Mouse (Mus musculus): ENCODE measurements around the gene Ttc6.

Gene Ttc6

DNA sequence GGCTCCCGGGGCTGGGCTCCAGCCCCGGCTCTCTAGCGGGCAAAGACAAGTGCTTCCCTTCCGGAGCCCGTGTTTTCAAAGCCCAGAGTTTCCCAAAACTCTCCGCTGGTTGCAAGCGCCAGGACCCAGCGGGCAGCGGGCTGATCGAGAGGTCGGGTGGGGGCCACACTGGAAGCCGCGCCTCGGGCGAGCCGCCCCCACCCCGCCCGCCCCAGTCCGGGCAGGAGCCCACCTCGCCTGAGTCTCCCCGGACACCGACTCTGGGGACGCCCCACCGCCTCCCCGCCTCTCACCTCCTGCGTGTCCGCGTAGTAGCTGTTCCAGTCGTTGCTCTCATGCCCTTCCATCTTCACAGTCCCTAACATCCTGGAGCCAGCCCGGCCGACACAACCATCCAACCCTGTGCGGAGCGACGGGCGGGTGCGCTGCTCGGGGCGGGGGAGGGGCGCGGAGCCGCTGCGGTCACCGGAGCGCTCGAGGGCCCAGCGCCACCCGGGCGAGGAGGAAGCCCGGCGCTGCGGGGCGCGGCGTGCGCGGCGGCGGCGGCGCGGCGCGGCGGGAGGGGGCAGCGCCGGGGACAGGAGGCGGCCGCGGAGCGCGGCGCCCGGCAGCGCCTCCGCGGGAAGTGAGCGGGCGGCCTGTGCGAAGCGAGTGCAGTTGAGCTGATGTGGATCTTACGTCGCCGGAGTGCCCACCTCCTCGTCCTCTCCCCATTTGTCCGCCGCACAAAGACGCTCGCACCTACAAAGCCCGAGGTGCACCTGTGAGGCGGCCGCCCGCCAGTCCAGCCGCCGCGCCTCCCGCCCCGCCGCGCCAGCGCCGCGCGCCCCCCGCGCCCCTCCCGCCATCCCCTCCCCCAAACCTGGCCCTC is 18.3 kb upstream of the Ttc6 start:
- DNase-seq (ENCODE audit: low spot score in 2 of 2): no peak

GRCm38 (mm10) chr12:57546415-57547201 is 17.3 kb upstream of the Ttc6 start, which contains the start of gene Foxa1:
Gene Foxa1 (minus strand): TSS chr12:57546916.
- DNase-seq (ENCODE audit: low spot score in 2 of 2): no peak

- DNase-seq (ENCODE audit: low spot score in 2 of 2): no peak
Observed at GRCm38 (mm10) chr12:57547890-57548289, 16.0 kb upstream of the Ttc6 start.

DNA sequence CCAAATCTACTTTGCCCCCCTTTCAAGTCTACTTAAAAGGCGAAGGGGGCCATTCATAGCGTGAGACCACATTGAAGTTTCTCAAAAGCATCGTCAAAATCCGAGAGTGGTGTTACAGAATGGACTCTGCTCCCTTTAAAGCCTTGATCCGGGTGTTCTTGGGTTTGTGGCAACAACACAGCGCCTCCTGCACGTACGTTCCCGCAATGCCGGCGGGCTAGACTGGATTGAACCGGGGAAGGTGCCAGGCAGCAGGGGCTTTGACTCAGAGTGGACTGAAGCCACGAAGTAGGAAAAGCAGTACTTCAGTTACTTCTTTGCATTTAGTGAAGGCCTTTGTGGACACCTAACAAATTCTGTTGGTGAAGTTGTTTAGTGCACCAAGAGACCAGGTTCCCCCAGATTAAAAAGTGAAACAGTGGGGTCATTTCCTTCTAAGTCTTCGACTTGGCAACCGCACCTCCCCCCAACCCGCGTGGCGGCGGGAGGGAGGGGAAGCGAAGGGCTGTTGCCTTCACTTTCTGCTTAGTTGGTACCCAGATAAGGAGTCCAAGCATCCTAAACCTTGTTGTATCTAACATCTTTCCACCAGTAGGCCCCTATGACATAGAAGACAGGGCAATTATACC is 15.4 kb upstream of the Ttc6 start:
- no peak for DNase-seq (ENCODE audit: low spot score in 2 of 2)

- DNase-seq (ENCODE audit: low spot score in 2 of 2): no peak
Observed at GRCm38 (mm10) chr12:57548981-57549666, 14.8 kb upstream of the Ttc6 start.

- DNase-seq (ENCODE audit: low spot score in 2 of 2): no peak
Observed at GRCm38 (mm10) chr12:57549667-57550160, 14.2 kb upstream of the Ttc6 start.

DNA sequence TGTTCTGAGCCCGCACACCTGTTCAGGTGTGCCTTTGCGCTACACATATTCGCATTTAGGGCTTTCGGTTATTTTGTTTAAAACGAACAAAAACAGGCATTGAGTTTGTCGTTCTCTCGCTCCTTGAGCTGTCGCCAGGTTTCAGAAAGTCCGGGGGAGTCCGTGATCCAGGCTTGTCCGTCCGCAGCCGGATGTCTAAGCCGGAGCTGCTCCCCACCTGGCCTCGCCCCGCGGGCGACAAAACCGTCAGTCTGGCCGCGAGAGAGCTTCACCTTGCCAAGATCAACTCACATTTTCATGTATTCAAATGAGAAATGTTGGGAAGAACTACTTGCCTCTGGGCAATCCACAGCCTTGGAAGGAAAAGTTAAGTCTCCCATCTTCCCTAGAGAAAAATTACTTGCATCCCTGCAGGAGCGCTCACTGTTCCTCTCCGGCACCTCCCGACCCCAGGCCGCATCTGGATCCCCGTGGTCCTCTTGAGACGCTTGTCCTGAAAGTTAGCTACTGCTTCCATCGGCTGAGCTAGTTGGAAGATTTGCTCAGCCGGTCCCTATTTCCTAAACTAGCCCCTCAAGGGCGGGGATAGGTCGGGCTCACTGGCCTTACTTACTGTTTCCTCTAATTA is 13.6 kb upstream of the Ttc6 start:
- no peak for DNase-seq (ENCODE audit: low spot score in 2 of 2)

DNA sequence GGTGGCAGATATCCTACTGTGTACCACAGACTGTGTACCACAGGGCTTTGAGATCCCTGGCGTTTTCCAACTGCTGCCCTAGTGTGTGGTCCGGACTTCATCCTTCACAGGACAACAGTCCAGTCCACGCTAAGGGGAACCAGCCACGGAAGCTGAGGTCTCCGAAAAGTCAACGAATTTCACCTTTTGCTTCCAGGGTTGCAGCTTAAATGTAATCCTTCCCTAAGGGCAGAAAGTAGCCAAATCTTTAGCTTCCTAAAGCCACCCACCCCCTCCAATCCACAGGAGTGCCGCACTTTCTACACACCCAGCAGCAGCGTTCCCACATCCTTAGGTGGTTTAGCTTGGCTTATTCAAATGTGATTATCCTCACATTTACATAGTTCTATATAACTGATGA is 13.0 kb upstream of the Ttc6 start:
- no peak for DNase-seq (ENCODE audit: low spot score in 2 of 2)

GRCm38 (mm10) chr12:57552286-57552685 is 11.6 kb upstream of the Ttc6 start:
- DNase-seq (ENCODE audit: low spot score in 2 of 2): no peak

- DNase-seq (ENCODE audit: low spot score in 2 of 2): no peak
Observed at GRCm38 (mm10) chr12:57554091-57554490, 9.8 kb upstream of the Ttc6 start.

DNA sequence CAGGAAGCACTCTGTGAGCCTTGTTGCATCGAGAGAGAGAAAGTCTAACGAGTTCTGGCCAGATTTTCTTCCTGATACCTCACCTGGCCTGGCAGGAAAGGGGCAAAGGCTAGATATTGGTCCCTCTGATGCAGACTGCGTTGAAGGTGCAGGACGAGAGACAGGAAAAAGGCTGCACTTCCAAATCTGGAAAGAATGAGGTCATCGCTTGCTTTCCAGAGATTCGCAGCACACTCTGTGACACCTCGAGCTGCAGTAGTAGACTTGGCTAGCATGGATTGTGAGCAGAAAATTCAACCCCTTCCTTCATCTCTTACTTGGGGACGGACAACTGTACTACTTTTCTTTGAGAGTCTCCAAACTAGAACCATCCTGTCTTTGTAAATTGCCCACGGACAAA is 7.9 kb downstream of the Ttc6 start:
- DNase-seq (ENCODE audit: low spot score in 2 of 2): no peak

DNA sequence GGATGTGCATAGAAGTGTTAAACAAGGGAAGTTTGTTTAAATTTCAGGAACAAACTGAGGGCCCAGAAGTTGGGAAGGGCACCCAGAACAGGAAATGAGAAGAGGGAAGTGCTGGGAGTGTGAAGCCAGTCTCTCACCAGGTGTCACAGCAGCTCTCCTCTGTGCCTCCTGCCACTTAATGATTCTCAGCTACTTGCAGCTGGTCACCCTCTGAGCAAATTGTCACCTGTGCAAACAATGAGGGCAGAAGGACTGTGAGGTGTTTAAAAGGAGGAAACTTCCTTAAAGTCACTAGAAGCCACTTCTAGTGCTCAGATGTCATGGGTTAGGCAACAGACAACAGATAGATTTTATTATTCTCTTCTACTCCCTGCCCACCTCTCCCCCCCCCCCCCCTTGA is 8.5 kb downstream of the Ttc6 start:
- DNase-seq (ENCODE audit: low spot score in 2 of 2): no peak

DNA sequence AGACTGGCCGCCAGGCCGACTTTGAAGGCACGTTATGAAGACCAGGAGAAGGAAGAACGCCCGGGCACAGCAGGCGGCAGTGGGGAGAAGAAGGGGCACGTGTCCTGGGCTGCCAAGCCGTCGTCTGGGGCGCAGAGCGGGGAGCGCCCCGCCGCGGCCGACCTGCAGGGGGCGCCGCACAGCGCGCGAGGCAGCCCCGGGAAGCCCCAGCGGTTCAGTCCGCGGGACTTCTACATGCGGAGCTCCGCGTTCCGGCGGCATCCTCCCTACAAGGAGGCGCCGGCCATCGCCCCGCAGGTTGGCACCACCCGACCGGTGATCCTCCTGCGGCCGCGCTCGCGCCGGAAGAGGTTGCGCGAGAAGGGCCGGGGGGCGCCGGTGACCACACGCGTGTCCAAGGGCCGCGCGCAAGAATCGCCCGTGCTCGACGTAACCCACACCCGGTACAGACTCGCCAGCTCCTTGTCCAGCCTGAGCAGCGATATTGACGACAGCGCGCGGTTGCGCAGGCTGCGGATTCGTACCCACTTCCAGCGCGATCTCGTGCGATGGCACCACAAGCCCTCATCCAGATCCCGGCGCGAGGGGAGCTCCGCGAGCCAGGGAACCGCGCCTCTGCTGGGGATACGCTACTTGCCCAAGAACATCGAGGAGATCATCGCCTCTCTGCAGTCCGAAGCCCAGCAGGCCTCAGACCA is 12.2 kb downstream of the Ttc6 start:
- DNase-seq (ENCODE audit: low spot score in 2 of 2): peak in 1 of 2 experiments; percentile 4

- no peak for DNase-seq (ENCODE audit: low spot score in 2 of 2)
Observed at GRCm38 (mm10) chr12:57607624-57608023, 43.7 kb downstream of the Ttc6 start.

GRCm38 (mm10) chr12:57615137-57615536 is 51.2 kb downstream of the Ttc6 start:
- no peak for DNase-seq (ENCODE audit: low spot score in 2 of 2)

DNA sequence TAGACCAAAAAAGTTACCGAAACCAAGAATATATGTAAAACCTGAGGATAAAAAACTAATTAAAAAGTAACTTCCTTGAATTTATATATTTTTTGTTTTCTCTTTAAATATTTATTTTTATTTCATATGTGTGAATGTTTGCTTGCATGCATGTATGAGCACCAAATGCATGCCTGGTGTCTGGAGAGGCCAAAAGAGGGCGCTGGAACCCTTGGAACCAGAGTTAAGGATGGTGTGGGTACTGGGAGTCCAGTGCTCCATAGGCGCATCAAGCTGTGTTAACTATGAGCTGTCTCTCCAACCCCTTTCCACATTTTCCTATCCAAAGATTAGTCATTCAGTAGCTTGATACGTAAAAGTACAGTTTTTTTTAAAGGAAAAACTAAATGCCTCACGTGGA is 58.1 kb downstream of the Ttc6 start:
- DNase-seq (ENCODE audit: low spot score in 2 of 2): no peak

DNA sequence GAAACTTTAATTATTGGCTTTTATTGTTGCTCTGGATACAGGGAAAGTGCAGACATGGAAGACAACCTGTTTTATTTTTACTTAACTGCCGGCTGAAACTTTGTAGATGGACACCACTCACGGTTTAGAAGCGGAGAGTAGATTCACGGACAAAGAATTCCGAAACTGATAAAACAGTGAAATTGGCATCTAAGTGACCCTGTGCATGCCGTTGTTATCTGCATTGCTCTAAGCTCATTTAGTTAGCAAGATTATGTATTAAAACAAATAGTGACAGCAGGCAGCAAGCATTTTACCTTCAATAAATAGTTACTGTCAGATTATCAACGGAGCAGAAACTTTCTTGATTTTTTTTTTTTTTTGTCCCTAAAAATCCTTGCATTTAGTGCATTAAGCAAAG is 59.4 kb downstream of the Ttc6 start:
- DNase-seq (ENCODE audit: low spot score in 2 of 2): no peak

- no peak for DNase-seq (ENCODE audit: low spot score in 2 of 2)
Observed at GRCm38 (mm10) chr12:57624011-57624608, 60.2 kb downstream of the Ttc6 start.

DNA sequence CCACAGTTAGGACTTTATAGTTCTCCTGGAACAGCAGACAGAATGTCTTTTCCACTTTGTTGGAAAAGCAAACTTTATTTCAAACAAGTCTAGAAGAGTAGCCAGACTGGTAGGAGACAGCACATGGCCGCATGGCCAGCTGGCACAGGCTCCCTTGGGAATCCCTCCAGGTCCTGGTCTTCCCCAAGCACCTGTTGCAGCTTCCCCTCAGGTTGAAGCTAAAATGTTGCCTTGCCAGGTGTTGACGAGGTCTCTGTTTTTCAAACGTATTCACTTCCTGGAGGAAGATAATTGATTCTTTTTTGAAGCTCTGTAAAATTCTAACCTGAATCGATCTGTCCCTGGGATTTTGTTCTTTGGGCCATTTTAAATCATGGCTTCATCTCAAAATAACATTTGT is 86.1 kb downstream of the Ttc6 start:
- no peak for DNase-seq (ENCODE audit: low spot score in 2 of 2)

DNA sequence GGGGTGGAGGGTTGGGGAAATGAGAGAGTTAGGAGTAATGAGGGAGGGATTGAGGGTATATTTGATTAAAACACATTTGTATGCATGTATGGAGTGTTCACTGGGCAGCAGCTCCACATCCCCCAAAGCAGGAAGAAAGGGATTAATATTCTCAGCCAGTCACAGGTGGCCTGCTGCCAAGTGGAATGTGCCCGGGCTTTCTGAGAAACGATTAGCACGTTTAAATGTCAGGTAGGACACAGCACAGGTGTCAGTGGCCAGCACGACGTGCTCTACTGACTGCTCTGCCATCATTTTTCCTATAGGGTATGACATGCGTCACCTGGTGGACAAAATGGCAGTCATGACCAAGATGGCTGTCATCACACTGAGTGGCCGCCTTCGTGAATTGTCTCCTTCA is 86.8 kb downstream of the Ttc6 start:
- no peak for DNase-seq (ENCODE audit: low spot score in 2 of 2)
